Mouse (Mus musculus): ENCODE results near the gene Hddc2. TPM values are rescaled to one million over a fixed set of nuclear protein-coding genes. Genes with fewer than 3 reads are reported as not detected.
A peak's percentile ranks its signal among the peaks of the same experiment; 100 is the strongest.

The Hddc2 gene
- polyA plus RNA-seq (2012; rRNA removed): 24.2 and 24.8 TPM in 2 replicates

- DNase-seq (ENCODE audit: extremely low spot score in 1 of 2, low spot score in 1 of 2): peak; percentile 35 to 71
These were observed at the start of gene Hddc2 for GRCm38 (mm10) chr10:31312865-31313848. Hddc2 (plus strand) TSS chr10:31313383.

DNA sequence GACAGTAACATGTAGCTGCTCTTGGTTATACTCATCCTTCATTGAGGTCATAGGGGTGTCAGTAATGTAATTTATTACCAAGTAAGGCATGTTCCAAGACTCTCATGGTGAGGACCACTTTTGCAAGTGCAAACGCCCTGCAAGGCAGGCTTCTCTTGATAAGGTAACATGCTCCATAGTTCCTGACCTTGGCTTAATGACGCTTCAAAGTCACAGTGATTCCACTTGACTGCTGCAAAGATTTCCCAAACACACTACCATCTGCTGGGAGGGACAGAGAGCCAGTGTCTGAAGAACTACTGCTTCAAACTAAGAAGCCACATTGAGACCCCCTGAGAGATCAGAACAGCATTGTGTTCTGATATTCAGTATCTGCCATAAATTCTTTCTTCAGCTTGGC lies 40.4 kb upstream of the Hddc2 start:
- DNase-seq (ENCODE audit: extremely low spot score in 1 of 2, low spot score in 1 of 2): no peak

GRCm38 (mm10) chr10:31273171-31273570 lies 40.0 kb upstream of the Hddc2 start:
- DNase-seq (ENCODE audit: extremely low spot score in 1 of 2, low spot score in 1 of 2): no peak

DNA sequence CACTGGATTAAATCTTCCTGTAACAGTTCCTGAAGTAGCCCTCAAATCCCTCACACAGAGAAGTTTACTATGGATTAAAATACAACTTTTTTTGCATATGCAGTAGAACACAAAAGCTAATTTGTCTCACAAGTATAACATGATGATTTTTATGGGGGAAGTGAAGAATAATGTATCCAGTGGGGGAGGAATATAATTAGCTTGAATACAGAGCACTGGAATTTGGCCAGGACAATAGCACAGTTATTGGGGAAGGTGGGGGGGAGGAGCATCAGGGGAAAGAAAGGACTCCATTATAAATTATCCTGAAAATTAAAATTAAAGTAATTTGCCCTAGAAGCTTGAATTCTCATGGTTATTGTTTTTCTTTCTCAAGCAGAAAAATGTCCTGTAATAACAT lies 25.4 kb upstream of the Hddc2 start:
- no peak for DNase-seq (ENCODE audit: extremely low spot score in 1 of 2, low spot score in 1 of 2)

GRCm38 (mm10) chr10:31288697-31289390 lies 24.3 kb upstream of the Hddc2 start:
- no peak for DNase-seq (ENCODE audit: extremely low spot score in 1 of 2, low spot score in 1 of 2)

DNA sequence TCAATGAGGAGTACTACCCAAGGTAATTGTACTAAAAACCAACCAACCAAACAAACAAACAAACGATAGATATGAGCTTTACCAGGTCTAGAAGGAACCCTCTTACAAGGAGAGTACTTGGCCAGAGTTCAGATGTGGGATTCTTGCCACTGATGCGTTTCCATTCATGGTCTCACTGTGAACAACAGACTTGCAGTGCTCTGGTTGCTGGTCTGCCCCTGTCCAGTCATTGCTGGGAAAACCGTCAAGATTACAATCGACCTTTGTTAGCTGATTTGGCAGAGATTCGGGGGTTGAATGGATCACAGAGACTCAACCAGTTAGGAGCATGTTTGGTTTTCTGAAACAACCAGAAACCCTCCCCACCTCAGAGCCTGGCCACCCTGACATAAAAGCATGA lies 17.5 kb upstream of the Hddc2 start:
- peak in 1 of 2 experiments; percentile 25 for DNase-seq (ENCODE audit: extremely low spot score in 1 of 2, low spot score in 1 of 2)

GRCm38 (mm10) chr10:31296458-31296857 lies 16.7 kb upstream of the Hddc2 start:
- no peak for DNase-seq (ENCODE audit: extremely low spot score in 1 of 2, low spot score in 1 of 2)

DNA sequence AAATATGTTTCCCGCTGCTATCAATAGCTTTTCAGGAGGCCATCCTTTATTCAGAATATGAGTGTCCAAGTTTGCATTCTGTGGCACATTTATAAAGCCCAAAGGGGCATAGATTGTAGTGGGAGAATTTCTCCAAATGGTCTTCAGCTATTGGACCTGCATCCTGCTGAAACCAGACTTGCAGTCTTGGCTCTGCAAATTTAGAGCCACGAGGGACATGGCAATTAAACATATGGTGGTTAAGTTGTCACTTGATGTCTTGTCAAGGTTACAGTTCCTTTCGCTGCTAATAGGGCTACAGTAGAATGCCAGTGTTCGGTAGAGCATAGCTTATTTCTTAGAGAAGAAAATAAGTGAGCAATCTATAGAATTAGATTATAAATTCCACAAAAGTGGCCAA lies 16.1 kb upstream of the Hddc2 start:
- no peak for DNase-seq (ENCODE audit: extremely low spot score in 1 of 2, low spot score in 1 of 2)

GRCm38 (mm10) chr10:31298263-31298662 lies 14.9 kb upstream of the Hddc2 start:
- no peak for DNase-seq (ENCODE audit: extremely low spot score in 1 of 2, low spot score in 1 of 2)

GRCm38 (mm10) chr10:31298921-31299574 lies 14.1 kb upstream of the Hddc2 start:
- DNase-seq (ENCODE audit: extremely low spot score in 1 of 2, low spot score in 1 of 2): peak; percentile 34 to 85

DNA sequence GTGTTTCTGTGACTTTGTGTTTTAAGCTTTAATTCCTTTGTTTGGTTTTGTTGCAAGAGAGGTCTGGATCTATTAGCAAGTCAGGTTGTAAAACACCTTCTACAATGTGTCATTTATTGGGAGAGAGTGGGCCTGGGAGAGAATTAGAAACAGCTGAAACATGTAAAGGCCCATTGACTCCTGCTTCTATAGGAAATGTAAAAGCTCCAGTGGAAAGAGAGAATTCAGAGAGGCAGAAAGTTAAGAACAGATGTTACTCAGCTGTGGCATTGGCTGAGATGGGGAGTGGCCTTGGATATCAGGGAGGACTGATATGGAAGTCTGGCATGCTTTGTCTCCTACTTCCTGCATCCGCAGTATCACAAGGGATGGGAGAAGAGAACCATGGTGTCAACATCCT lies 12.9 kb upstream of the Hddc2 start:
- DNase-seq (ENCODE audit: extremely low spot score in 1 of 2, low spot score in 1 of 2): no peak

GRCm38 (mm10) chr10:31303446-31303845 lies 9.7 kb upstream of the Hddc2 start:
- DNase-seq (ENCODE audit: extremely low spot score in 1 of 2, low spot score in 1 of 2): no peak

DNA sequence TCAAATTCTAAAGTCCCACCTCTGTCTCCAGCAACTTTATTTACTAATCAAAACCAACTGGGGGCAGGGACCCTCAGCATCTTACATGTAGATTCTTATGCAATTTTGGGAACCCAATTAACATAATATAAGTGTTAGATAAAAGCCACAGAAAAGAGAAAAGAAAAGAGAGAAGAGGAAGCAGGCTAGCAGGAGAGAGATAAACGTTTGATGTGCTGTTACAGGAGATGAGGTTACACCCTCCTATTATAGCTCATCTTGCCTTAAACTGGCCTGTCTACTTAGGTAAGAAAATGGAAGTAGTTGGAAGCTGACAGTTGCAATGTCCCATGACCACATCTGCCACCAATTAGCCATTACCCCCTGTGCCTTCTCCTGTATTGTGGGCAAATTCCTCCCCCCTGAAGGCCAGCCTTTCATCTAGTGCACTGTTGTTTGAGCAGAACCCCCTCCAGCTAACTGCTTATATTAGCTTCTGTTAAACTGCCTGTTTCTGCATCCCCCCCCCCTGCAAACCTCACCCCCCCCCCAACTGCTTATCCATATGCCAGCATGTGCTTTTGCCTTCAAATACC lies 6.1 kb upstream of the Hddc2 start:
- no peak for DNase-seq (ENCODE audit: extremely low spot score in 1 of 2, low spot score in 1 of 2)

DNA sequence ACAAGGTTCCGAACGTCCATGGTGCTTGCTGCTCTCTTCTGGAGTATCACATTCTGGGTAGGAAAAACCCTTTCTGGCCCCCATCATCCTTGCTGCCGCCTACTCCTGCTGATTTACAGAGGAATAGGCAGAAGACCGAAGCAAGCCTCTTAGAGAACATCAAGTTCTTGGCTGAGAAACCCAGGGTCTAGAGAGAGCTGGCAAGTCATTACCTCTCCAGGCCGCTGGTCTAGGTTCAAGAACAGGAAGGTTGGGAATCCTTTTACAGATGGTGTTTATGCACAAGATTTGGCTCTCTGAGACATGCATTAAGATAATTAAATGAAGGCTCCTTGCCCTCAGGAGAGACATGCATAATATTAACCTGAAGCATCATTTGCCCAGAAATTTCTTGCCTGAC lies 5.3 kb downstream of the Hddc2 start:
- no peak for DNase-seq (ENCODE audit: extremely low spot score in 1 of 2, low spot score in 1 of 2)

DNA sequence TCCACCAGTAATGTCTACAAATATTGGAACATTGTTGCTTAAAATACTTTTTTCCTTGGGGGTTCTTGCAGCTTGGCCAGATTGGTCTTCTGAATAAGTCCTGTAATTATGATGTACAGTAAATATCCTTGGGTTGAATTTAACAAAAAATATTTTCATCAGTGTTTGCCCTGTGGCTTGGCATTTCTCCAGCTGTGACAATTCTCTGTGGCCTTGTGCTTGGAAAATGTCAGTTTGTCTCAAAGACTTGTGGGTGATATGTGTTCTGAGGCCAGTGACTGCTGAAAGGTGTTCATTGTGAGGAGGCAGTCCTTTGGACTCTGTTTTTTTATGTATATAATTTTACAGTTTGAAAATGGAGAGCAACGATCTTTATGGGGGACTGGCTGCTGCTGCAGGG lies 16.3 kb downstream of the Hddc2 start:
- no peak for DNase-seq (ENCODE audit: extremely low spot score in 1 of 2, low spot score in 1 of 2)

DNA sequence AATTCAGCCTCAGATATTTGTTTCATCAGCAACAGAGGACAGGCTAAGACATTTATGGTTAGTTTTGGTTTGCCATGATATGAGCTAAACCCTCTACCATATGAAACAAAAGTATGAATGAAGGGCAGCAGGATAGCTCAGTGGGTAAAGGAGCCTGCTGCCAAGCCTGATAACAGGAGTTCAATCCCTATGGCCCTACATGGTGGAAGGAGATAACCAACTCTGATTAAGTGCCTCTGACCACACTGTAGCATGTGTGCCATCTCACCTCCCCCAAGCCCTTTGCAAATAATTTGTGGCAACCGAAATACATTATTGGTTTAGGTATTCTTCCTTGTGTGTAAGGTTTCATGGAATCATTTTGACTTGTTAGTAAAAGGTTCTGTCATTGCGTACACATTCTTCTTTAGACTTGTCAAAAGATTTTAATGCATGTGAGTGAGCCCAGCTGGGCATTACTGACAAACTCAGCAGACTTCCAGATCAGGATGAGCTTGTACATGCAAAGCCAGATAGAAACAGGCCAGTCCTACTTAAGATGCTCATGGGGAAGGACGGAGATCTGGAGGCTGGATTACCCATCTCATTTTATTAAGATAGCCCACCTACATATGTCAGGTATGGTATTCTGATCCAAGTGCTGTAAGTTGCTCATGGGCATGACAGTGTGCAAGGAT lies 17.2 kb downstream of the Hddc2 start:
- no peak for DNase-seq (ENCODE audit: extremely low spot score in 1 of 2, low spot score in 1 of 2)

GRCm38 (mm10) chr10:31331225-31331775 lies 18.1 kb downstream of the Hddc2 start:
- DNase-seq (ENCODE audit: extremely low spot score in 1 of 2, low spot score in 1 of 2): no peak

DNA sequence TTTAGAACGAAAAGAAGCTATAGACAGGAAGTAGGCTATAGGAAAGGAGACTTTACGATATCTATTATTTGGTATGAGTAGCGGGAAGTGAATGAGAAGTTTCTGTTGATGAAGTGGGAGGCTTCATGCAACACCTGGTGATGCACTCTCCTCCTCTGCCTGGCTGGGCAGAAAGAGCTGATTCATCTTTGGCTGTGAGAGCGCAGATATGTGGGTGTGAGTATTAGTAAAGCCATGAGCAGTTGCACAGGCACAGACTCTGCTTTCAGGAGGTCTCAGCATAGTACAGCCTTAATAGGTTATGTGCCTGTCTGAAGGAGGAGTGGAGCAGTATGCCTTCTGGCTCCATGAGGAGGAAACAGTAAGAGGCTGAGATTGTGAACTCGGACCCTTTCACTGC lies 23.2 kb downstream of the Hddc2 start:
- peak in 1 of 2 experiments; percentile 38 for DNase-seq (ENCODE audit: extremely low spot score in 1 of 2, low spot score in 1 of 2)

GRCm38 (mm10) chr10:31346401-31346800 lies 33.2 kb downstream of the Hddc2 start:
- no peak for DNase-seq (ENCODE audit: extremely low spot score in 1 of 2, low spot score in 1 of 2)

- no peak for DNase-seq (ENCODE audit: extremely low spot score in 1 of 2, low spot score in 1 of 2)
These were observed 37.9 kb downstream of the Hddc2 start for GRCm38 (mm10) chr10:31351056-31351455.
